Mouse (Mus musculus): ENCODE measurements around the gene Nedd9.

Gene Nedd9

DNA sequence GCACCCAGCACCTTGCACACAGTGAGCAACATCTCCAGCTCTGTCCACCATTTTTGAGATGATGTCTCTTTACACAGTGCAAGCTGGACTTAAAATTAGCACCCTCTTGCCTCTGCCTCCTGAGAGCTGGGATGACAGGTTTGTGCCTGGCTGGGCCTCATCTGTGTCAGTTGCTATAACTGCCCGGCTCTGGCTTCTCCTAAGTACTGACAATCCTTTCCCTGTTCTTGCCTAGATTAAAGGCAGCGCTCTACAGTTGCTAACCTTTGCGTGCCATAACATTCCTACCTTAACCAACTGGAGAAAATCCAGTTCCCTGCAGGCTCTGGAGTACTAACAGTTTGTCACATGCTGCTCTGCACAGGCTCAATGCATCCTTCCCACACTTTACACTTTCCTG is 77.9 kb downstream of the Nedd9 start:
- no peak for DNase-seq (ENCODE audit: low spot score)

GRCm38 (mm10) chr13:41408374-41408952 is 78.7 kb downstream of the Nedd9 start:
- no peak for DNase-seq (ENCODE audit: low spot score)

- DNase-seq (ENCODE audit: low spot score), result no peak
Observed at GRCm38 (mm10) chr13:41405009-41405408, 82.2 kb downstream of the Nedd9 start.

GRCm38 (mm10) chr13:41403838-41404237 is 83.3 kb downstream of the Nedd9 start:
- DNase-seq (ENCODE audit: low spot score), result no peak

DNA sequence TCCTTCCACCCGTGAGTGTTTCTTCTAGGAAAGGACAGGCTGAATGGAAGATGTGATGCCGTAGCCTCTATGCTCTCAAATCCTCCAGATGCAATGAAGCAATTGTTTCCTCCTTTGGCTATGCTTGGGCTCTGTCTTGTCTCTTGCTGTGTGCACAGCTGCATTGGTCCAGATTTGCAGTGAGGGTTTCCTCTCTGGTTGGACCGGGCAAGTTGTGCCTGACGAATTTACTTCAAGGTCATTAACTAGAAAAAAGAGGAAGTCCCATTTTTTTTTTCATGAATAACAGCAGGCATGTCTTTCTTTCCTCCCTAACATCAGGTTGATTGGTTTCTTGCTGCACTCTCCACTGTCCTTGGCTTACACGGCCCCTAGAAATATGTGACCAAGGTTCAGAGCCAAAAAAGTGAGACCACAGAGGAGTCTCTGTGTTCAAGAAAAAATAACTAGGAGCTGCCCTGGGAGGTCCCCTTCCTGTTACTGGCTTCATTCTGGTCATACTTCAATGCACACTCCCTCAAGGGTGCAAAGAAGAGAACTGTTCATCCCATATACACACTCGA is 84.6 kb downstream of the Nedd9 start:
- no peak for DNase-seq (ENCODE audit: low spot score)

- DNase-seq (ENCODE audit: low spot score), result no peak
Observed at GRCm38 (mm10) chr13:41401775-41402174, 85.4 kb downstream of the Nedd9 start.

GRCm38 (mm10) chr13:41400289-41400688 is 86.9 kb downstream of the Nedd9 start:
- no peak for DNase-seq (ENCODE audit: low spot score)

DNA sequence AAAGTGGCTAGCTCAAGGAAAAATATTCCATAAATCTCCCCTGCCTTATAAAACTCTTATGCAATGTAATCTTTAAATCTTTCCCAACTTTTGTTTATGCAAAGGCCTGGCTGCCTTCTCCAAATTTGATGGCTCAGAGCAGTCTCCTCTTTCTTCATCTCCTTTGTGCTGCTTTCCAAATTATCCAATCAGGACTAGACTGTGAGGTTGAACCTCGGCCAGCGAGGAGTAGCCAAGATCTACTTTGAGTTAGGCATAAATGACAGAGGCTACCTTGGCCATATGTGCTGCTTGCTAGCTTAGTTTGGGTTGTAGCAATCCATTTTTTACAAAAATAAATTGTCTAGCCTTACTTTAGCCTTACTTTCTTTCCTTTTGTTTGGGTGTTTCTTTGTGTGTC is 95.0 kb downstream of the Nedd9 start:
- no peak for DNase-seq (ENCODE audit: low spot score)

DNA sequence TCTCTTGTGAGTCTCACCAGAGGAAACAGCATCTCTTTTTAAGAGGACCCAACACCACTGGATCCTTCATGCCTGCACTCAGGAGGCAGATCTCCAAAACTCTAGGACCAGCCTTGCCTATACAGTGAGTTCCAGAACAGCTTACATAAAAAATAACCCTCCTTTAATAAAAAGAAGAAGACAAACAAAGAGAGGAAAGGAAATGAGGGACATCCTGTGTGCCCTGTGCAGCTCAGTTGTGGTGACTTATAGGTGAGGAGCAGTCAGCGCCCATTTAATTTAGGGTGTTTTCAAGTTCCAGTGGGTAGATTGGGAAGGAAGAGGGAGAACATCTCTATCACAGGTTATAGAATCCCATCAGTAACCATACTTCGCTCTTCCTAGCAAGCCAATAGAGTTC is 96.5 kb downstream of the Nedd9 start:
- no peak for DNase-seq (ENCODE audit: low spot score)

DNA sequence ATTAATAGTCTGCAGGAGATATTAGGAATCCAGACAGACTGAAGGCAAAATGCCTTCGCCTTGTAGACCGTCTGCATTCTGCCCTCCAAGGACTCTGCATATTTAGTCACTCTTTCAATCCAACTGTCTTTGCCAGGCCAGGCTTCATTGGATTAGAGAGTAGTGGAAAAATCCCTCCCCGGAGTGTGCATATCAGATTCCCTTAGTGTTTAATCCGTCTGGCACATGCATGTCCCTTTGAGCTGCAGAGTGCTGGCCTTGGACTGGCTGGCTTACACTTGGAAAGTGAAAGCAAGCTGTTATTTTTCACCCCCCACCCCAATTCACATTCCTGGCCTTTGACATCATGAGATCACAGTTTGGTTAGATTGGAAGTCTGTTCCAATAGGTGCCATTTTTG is 100.6 kb downstream of the Nedd9 start:
- no peak for DNase-seq (ENCODE audit: low spot score)

GRCm38 (mm10) chr13:41384896-41385295 is 102.3 kb downstream of the Nedd9 start:
- DNase-seq (ENCODE audit: low spot score), result no peak

GRCm38 (mm10) chr13:41382635-41383034 is 104.5 kb downstream of the Nedd9 start:
- no peak for DNase-seq (ENCODE audit: low spot score)

- no peak for DNase-seq (ENCODE audit: low spot score)
Observed at GRCm38 (mm10) chr13:41381806-41382546, 105.2 kb downstream of the Nedd9 start.

DNA sequence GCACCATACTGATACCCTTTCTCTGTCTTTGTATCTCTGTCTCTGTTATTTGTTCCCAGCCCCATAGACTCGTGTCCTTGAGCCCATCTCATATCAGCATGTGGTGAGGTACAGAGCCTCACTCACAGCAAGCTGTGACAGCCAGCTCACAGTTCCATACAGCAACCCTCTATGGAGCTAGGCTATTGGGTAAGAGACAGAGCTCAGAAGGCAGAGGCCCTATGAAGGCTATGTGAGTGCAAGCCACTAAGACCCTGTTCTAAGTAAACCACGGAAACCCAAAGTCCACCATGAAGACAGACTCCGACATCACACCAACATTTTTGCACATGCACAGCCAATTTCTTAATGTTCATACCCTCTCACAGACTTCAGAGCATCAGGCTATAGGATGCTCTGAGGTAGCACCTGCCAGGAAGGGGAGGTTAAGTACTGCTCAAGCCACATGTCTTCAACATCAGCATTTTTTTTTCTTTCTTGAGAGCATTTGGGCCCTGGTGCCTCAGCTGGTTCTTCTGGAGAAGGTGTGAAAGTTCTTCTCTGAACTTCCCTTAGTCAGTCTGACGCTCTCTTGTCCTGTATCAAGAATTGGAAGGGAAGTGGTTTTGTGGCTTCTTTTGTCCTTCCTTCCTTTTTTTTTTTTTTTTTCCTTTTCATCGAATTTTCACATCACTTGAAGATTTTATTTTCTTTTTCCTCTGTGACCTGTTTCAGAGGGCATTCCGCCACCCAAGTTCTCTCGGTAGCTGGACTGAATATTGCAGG is 105.9 kb downstream of the Nedd9 start:
- DNase-seq (ENCODE audit: low spot score), result no peak

DNA sequence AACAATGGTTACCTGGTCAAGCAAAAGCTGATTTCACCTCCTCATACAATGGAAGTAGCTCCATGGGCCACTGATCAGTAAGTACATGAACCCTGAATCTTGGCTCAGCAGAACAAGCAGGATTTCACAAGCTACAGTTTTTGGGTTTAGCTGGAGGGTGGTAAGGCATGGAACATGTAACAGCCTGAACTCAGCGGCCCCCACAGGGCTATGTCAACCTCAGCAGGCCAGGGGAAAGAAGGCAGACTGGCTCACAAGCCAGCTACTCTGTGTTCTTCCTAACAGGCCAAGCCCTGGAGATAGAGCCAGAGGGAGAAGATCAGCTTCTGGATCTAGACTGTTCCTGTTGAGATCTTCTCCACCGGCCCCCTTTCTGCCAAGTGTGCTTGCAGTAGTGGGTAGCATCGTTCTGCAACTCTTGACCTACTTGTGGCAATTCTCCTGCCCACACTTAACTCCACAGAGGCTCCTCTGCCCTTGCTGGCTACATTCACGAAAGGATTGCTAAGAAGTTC is 107.2 kb downstream of the Nedd9 start:
- DNase-seq (ENCODE audit: low spot score), result no peak

GRCm38 (mm10) chr13:41378462-41378861 is 108.7 kb downstream of the Nedd9 start:
- no peak for DNase-seq (ENCODE audit: low spot score)

GRCm38 (mm10) chr13:41377856-41378255 is 109.3 kb downstream of the Nedd9 start:
- no peak for DNase-seq (ENCODE audit: low spot score)

GRCm38 (mm10) chr13:41377011-41377431 is 110.1 kb downstream of the Nedd9 start:
- DNase-seq (ENCODE audit: low spot score), result no peak

DNA sequence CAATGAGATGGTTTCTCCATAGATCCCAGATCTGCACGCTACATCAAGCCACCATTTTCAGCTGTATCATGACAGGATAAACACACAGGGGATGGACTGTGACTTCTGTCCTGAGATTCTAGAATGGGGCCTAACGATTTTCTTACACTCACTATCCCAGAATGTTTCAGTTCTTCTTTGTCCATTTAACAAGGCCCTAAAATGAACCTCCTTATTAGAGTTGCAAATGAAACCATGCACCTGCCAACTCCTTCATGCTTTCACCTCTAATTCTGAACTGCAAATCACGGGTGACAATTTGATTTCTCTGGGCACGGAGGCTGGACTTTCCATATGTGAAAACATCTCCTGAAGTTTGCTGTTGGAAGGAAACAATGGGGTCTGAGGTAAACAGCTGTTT is 111.1 kb downstream of the Nedd9 start:
- DNase-seq (ENCODE audit: low spot score), result no peak

GRCm38 (mm10) chr13:41375696-41376095 is 111.5 kb downstream of the Nedd9 start:
- DNase-seq (ENCODE audit: low spot score), result no peak

DNA sequence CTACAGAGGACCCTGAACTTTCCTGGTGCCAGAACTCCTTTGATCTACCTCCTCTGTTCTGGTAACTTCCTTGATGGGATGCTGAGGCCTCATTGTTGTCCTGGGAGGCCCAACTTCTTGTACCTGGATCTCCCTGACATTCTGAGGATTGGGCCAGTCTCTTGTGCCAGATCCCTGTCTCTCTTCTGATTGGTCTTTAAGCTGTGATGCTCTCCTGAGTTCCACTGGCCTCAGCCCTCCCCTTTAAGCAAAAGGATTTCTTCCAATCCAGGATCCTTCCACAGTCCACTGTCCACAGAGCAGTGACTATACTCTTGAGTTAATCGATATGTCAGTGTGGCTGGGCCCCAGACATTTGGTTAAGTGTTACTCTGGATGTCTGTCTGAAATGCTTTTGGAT is 112.3 kb downstream of the Nedd9 start:
- no peak for DNase-seq (ENCODE audit: low spot score)
